Comparison of ENCODE assay signal across 8 mouse cellular contexts in the genomic region with DNA sequence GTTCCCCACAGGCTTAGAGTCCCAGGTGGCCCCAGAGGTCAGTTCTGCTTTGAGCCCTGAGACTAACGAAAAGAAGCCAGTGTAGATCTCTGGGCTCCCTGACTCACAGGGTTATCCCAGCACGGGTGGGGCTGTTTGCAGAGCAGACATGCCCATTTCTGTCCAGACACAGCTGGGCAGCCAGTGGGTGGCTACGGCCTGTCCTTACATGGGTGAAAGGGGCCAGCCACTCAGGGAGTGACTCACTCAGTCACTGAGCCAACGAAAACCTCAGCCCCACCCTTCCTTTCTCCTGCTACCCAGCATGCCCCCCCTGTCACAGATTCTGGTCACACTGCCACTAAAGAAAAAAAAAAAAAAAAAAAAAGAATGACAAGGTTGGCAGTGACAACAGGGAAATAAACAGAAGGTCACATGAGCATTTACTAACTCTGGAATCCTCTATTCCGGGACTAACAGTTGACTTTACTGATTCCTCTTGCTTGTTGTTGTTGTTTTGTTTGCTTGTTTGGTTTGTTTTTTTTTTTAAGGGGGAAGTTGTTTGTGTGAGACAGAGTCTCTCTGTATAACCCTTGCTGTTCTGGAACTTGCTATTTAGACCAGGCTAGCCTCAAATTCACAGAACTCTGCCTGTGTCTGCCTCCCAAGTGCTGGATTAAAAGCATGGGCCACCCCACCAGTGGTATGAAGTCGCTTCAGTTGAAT. TPM values are rescaled to one million over a fixed set of nuclear protein-coding genes. Genes with fewer than 3 reads are reported as not detected.
DNase-seq lines count a peak whose midpoint lies in the region; ATAC-seq and TF ChIP-seq lines count a peak whose summit lies in the region.

No protein-coding gene starts in this region.

- peak; percentile 32 for TF ChIP-seq CTCF in lung, postnatal 0 days (IDR thresholded peaks at IDR 0.05)
- TF ChIP-seq CTCF in forebrain, postnatal 0 days (IDR thresholded peaks at IDR 0.05; ENCODE audit: low read depth) = no peak

- H3K27ac ChIP-seq in midbrain, embryonic 10.5 days (replicated peaks) = peak overlapping the region; percentile 87
- no peak overlapping the region for H3K27ac ChIP-seq in midbrain, embryonic 15.5 days
- peak overlapping the region; percentile 90 for H3K27ac ChIP-seq in lung, postnatal 0 days (ENCODE audit: low read length)
- H3K27ac ChIP-seq in forebrain, postnatal 0 days (ENCODE audit: low read depth, low read length) = no peak overlapping the region

- H3K27me3 ChIP-seq in midbrain, embryonic 10.5 days (ENCODE audit: low read depth, poor library complexity, severe bottlenecking) = peaks cover 52% of the 10 kb centered on the region
- H3K27me3 ChIP-seq in midbrain, embryonic 15.5 days (replicated peaks) = no peaks in the 10 kb centered on the region
- H3K27me3 ChIP-seq in lung, postnatal 0 days (replicated peaks; ENCODE audit: insufficient read depth, low read length) = no peaks in the 10 kb centered on the region
- no peaks in the 10 kb centered on the region for H3K27me3 ChIP-seq in splenic B cell, adult 2 months (ENCODE audit: control insufficient read depth, insufficient read depth, low read length, poor library complexity, severe bottlenecking)
- H3K27me3 ChIP-seq in forebrain, postnatal 0 days (ENCODE audit: insufficient read depth, low read length) = no peaks in the 10 kb centered on the region

- peaks cover 58% of the 10 kb centered on the region for H3K4me1 ChIP-seq in midbrain, embryonic 10.5 days
- H3K4me1 ChIP-seq in midbrain, embryonic 15.5 days = peaks cover 40% of the 10 kb centered on the region
- H3K4me1 ChIP-seq in lung, postnatal 0 days (ENCODE audit: insufficient read depth, low read depth, low read length) = peaks cover 28% of the 10 kb centered on the region
- peaks cover 18% of the 10 kb centered on the region for H3K4me1 ChIP-seq in forebrain, postnatal 0 days (ENCODE audit: insufficient read depth)

- no peak for ATAC-seq in midbrain, embryonic 15.5 days (replicated peaks)
- ATAC-seq in granulocyte monocyte progenitor cell, adult 5-6 weeks (replicated peaks; ENCODE audit: poor library complexity, severe bottlenecking) = peak; percentile 67
- peak; percentile 88 for ATAC-seq in lung, postnatal 0 days
- ATAC-seq in forebrain, postnatal 0 days = no peak

- no peak for DNase-seq in midbrain, embryonic 10.5 days (ENCODE audit: low spot score)
- peak; percentile 96 for DNase-seq in adrenal gland, adult 8-10 months
- peak; percentile 88 for DNase-seq in kidney, adult 9 months
- DNase-seq in lung, postnatal 0 days (ENCODE audit: low spot score) = peak; percentile 98
- peak; percentile 94 for DNase-seq in splenic B cell, adult 2 months (ENCODE audit: low read depth, low spot score)
- DNase-seq in forebrain, postnatal 0 days = no peak

- H3K9me3 ChIP-seq in midbrain, embryonic 10.5 days (replicated peaks) = no peaks in the 10 kb centered on the region
- H3K9me3 ChIP-seq in midbrain, embryonic 15.5 days = no peaks in the 10 kb centered on the region
- H3K9me3 ChIP-seq in lung, postnatal 0 days (ENCODE audit: low read length) = no peaks in the 10 kb centered on the region
- H3K9me3 ChIP-seq in forebrain, postnatal 0 days (ENCODE audit: low read length) = no peaks in the 10 kb centered on the region

- WGBS in midbrain, embryonic 10.5 days = 63% methylated on average over 6 of the region's 6 CpGs
- WGBS in midbrain, embryonic 15.5 days = 54% methylated on average over 6 of the region's 6 CpGs
- 9% methylated on average over 6 of the region's 6 CpGs for WGBS in lung, postnatal 0 days
- 55% methylated on average over 6 of the region's 6 CpGs for WGBS in forebrain, postnatal 0 days

- peak; percentile 98 for TF ChIP-seq EP300 in lung, postnatal 0 days (IDR thresholded peaks at IDR 0.05)

- H3K4me2 ChIP-seq in midbrain, embryonic 15.5 days = no peak overlapping the region
- H3K4me2 ChIP-seq in lung, postnatal 0 days (replicated peaks; ENCODE audit: low read depth, low read length) = no peak overlapping the region
- no peak overlapping the region for H3K4me2 ChIP-seq in forebrain, postnatal 0 days (ENCODE audit: low read depth)

- no peak overlapping the region for H3K9ac ChIP-seq in midbrain, embryonic 15.5 days
- no peak overlapping the region for H3K9ac ChIP-seq in lung, postnatal 0 days (replicated peaks; ENCODE audit: low read depth)
- H3K9ac ChIP-seq in forebrain, postnatal 0 days = no peak overlapping the region

- H3K4me3 ChIP-seq in midbrain, embryonic 10.5 days = no peak overlapping the region
- H3K4me3 ChIP-seq in midbrain, embryonic 15.5 days = no peak overlapping the region
- no peak overlapping the region for H3K4me3 ChIP-seq in lung, postnatal 0 days (ENCODE audit: low read depth, low read length)
- H3K4me3 ChIP-seq in forebrain, postnatal 0 days (ENCODE audit: low read depth, low read length) = no peak overlapping the region

- H3K36me3 ChIP-seq in midbrain, embryonic 10.5 days = no peaks in the 10 kb centered on the region
- H3K36me3 ChIP-seq in midbrain, embryonic 15.5 days (replicated peaks) = no peaks in the 10 kb centered on the region
- H3K36me3 ChIP-seq in lung, postnatal 0 days (ENCODE audit: insufficient read depth, low read length) = no peaks in the 10 kb centered on the region
- H3K36me3 ChIP-seq in splenic B cell, adult 2 months (ENCODE audit: control insufficient read depth, insufficient read depth, low read length, poor library complexity, severe bottlenecking) = no peaks in the 10 kb centered on the region
- H3K36me3 ChIP-seq in forebrain, postnatal 0 days (ENCODE audit: insufficient read depth) = no peaks in the 10 kb centered on the region

RNA-seq across cellular contexts. Expression of gene Irf2bpl, which starts 50.7 kb away (rescaled TPM):
- 28.6 and 39.6 TPM in 2 replicates for polyA plus RNA-seq in midbrain, embryonic 10.5 days (2016; fragmentation: Nextera tagmentation; extraction: Ambion mirVana)
- polyA plus RNA-seq in midbrain, embryonic 15.5 days (2015; fragmentation: Nextera tagmentation; extraction: Ambion mirVana) = 94.3 and 98.5 TPM in 2 replicates
- 10 to 100 TPM; 69.8 to 92.2 (median 82.8) TPM for total RNA-seq in adrenal gland, adult 8-10 months (2022)
- total RNA-seq in granulocyte monocyte progenitor cell, adult 5-6 weeks (2014; fragmentation: Nextera tagmentation) = 1.2 and 1.8 TPM in 2 replicates
- 0.15 and 0.78 TPM in 2 replicates for total RNA-seq in granulocyte monocyte progenitor cell, adult 5-6 weeks (2017)
- polyA plus RNA-seq in lung, postnatal 0 days (2015; fragmentation: Nextera tagmentation; extraction: Ambion mirVana) = 39.5 and 49.1 TPM in 2 replicates
- 134 and 161 TPM in 2 replicates for total RNA-seq in forebrain, postnatal 0 days (2014; rRNA removed)
- 86.3 and 95.7 TPM in 2 replicates for polyA plus RNA-seq in forebrain, postnatal 0 days (2015; fragmentation: Nextera tagmentation; extraction: Ambion mirVana)

Comparison
In these comparisons a context has a peak if more than half of its experiments do, and no peak if none do; other contexts are left out.
1. H3K27ac ChIP-seq: peak in midbrain, embryonic 10.5 days (single experiment) and lung, postnatal 0 days (single experiment); none in midbrain, embryonic 15.5 days (single experiment) and forebrain, postnatal 0 days (single experiment).
2. DNase-seq: peak in adrenal gland, adult 8-10 months (single experiment), kidney, adult 9 months (single experiment), lung, postnatal 0 days (single experiment) and splenic B cell, adult 2 months (single experiment); none in midbrain, embryonic 10.5 days (single experiment) and forebrain, postnatal 0 days (single experiment).
3. ATAC-seq: peak in granulocyte monocyte progenitor cell, adult 5-6 weeks (single experiment) and lung, postnatal 0 days (single experiment); none in midbrain, embryonic 15.5 days (single experiment) and forebrain, postnatal 0 days (single experiment).